Mouse (Mus musculus) limb, embryonic 10.5 days (tissue): Measurements from ENCODE around the gene Spns1. TPM values are rescaled to one million over a fixed set of nuclear protein-coding genes. Genes with fewer than 3 reads are reported as not detected.
"Not testable (repeated sequence)": the region's sequence is repeated elsewhere in the genome, so short reads cannot be mapped to it uniquely, and the experiment has no call there.

Experiments
- DNase-seq: peaks from one replicate; pipeline ENCODE4 v3.0.0-alpha.2; 2017; ENCODE audit warnings: low spot score
- H3K27ac ChIP-seq: fragments of 300-500 bp; sonication (generic); 2 replicates; pipeline ENCODE4 v1.5.1; 2016; ENCODE audit warnings: mild to moderate bottlenecking
- H3K27me3 ChIP-seq: fragments of 300-500 bp; sonication (generic); 2 replicates; pipeline ENCODE4 v1.6.1; 2016; ENCODE audit warnings: low read depth, mild to moderate bottlenecking; ENCODE audit not compliant: poor library complexity, severe bottlenecking
- H3K36me3 ChIP-seq: fragments of 300-500 bp; sonication (generic); 2 replicates; pipeline ENCODE4 v1.6.1; 2016; ENCODE audit warnings: mild to moderate bottlenecking, moderate library complexity
- H3K4me1 ChIP-seq: fragments of 300-500 bp; sonication (generic); 2 replicates; pipeline ENCODE4 v1.6.1; 2016
- H3K4me3 ChIP-seq: fragments of 300-500 bp; sonication (generic); 2 replicates; pipeline ENCODE4 v1.5.1; 2016; ENCODE audit warnings: mild to moderate bottlenecking, moderate library complexity
- H3K9me3 ChIP-seq: fragments of 300-500 bp; sonication (generic); replicated peaks from 2 replicates; pipeline ENCODE4 v1.6.1; 2016; ENCODE audit warnings: mild to moderate bottlenecking
- WGBS: fragments of 180-500 bp; shearing (Covaris S2); methylation state at CpG from one replicate; pipeline ENCODE4 v1.1.7; 2016; 5-methylcytosine and 5-hydroxymethylcytosine counted together
- polyA plus RNA-seq: library from polyadenylated mRNA; unstranded; fragments of >200 nt; fragmentation: Nextera tagmentation; extraction: Ambion mirVana; gene quantifications from 2 replicates; pipeline ENCODE4 v1.2.1, GENCODE M21; 2016

Spns1 gene
- polyA plus RNA-seq = 67.7 and 68.4 TPM in 2 replicates

DNA sequence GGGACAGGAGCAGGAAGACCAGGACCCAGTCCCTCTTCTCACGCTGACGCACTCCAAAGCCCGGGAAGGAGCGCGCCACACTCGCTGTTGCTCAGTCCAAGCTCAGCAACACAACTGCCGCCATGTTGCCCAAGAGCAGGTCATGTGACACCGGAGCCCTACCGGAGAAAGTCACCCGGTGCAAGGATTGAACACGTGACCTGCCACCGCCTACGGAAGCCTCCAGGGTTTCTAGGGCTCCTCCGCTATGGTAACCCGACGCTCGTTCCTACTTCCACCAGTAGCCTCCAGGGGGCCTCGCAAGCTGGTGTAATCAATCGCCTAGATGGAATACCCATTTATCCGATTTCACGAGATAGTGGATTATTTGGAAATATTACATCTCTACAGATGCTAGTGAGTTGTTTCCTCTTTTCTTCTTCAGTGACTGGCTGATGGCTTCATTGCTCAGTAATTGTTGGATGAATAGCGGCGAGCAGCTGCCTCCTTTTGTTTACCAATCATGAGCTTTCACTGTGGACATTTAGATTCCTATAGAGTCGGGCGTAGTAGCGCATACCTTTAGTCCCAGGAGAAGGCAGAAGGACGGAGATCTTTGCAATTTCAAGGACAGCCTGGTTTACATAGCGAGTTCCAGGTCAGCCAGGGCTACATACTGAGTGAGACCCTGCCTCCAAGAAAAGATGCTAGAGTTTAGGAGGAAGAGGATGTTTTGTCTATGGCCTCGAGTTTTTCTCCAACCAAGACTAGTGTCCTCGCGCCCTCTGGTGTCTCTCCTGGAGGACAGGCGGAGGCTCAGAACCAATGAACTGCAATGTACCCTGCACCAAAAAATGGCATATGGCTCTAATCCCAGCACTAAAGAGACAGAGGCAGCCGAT, at the start of gene Spns1:
Spns1 (minus strand) TSS at position 173 of the 881 bp plus-strand sequence.
- under 1% methylated on average over 33 of the region's 33 CpGs for WGBS
- H3K36me3 ChIP-seq = peaks cover 32% of the 10 kb centered on the region
- H3K27ac ChIP-seq = peak within 1 kb of the TSS; percentile 88
- peaks cover 26% of the 10 kb centered on the region for H3K4me1 ChIP-seq
- H3K4me3 ChIP-seq = peak within 1 kb of the TSS; percentile 98
- DNase-seq = peak; percentile 96
- H3K9me3 ChIP-seq = no peaks in the 10 kb centered on the region
- no peaks in the 10 kb centered on the region for H3K27me3 ChIP-seq

DNA sequence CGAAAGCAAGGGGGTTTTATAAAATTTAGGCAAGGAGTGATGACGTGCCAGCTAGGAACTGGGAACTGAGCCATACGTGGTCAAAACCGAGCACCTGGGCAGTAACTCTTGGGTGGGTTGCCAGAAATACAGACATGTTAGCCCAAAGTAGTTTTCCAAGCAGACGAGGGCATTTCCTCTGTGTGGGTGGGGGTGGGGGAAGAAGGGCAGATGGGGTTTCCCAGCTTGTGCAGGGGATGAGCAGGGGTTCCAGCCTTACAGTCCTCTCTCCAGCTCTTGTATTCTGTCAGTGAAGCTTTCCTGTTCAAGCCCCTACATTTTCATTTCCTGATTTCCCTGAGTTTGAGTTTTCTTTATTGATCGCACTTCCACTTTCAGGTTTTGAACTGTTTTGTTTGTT, 46.9 kb upstream of the Spns1 start:
- no peaks in the 10 kb centered on the region for H3K9me3 ChIP-seq
- no peak for DNase-seq
- no peaks in the 10 kb centered on the region for H3K36me3 ChIP-seq
- H3K4me3 ChIP-seq = no peak overlapping the region
- WGBS = 81% methylated on average over 6 of the region's 6 CpGs
- no peak overlapping the region for H3K27ac ChIP-seq
- H3K4me1 ChIP-seq = peaks cover 14% of the 10 kb centered on the region
- no peaks in the 10 kb centered on the region for H3K27me3 ChIP-seq

- H3K4me3 ChIP-seq = no peak overlapping the region
- H3K27ac ChIP-seq = no peak overlapping the region
- DNase-seq = no peak
- peaks cover 10% of the 10 kb centered on the region; the same call in 1 of the 2 replicates for H3K4me1 ChIP-seq
- no peaks in the 10 kb centered on the region for H3K9me3 ChIP-seq
- no peaks in the 10 kb centered on the region for H3K27me3 ChIP-seq
- WGBS = 90% methylated on average over 5 of the region's 5 CpGs
- no peaks in the 10 kb centered on the region for H3K36me3 ChIP-seq
Observed at GRCm38 (mm10) chr7:126421756-126422155, 44.5 kb upstream of the Spns1 start.

DNA sequence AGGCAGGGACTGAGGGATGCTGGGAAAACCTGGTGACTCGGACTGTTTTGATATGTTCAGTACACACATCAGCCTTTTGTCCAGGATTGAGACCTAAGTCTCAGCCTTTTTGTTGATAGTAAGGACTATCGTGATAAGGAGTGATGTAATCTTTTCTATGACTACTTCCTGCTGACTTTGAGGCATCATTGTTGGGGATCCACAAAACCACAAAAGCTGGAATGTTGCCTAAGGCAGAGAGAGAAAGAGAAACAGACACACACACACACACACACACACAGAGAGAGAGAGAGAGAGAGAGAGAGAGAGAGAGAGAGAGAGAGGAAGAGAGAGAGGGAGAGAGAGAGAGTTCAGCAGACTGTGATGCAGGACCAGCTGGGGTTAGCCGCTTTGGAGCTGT, 41.2 kb upstream of the Spns1 start:
- no peak for DNase-seq
- Histone ChIP-seq H3K9me3 (no peaks in the 10 kb centered on the region), H3K27ac (no peak overlapping the region), H3K27me3 (no peaks in the 10 kb centered on the region), H3K4me3 (no peak overlapping the region), H3K36me3 (no peaks in the 10 kb centered on the region), H3K4me1 (peaks cover 15% of the 10 kb centered on the region; the same call in 1 of the 2 replicates)
- WGBS = 85% methylated on average over 3 of the region's 3 CpGs

DNA sequence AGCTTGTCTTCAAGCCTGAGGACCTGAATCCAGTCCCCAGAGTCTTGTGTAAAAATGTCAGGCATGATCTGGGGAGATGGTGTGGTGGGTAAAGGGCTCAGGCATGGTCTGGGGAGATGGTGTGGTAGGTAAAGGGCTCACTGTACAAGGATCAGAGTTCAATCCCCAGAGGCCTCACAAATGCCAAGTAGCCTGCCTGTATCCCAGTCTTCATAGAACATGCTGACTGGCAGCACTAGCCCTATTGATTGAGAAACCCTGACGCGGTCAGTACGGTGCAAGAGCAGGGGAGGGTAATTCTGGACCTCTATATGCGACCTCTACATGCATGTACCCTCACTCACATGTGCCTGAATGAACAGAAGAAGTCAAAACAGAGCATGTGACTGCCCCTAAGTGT, 40.4 kb upstream of the Spns1 start:
- Histone ChIP-seq H3K4me3 (no peak overlapping the region), H3K27ac (no peak overlapping the region)
- WGBS = 95% methylated on average over 4 of the region's 4 CpGs

GRCm38 (mm10) chr7:126417045-126417444, 39.8 kb upstream of the Spns1 start:
- Histone ChIP-seq H3K4me1 (peaks cover 15% of the 10 kb centered on the region; the same call in 1 of the 2 replicates), H3K9me3 (no peaks in the 10 kb centered on the region), H3K27me3 (no peaks in the 10 kb centered on the region), H3K4me3 (no peak overlapping the region), H3K27ac (no peak overlapping the region), H3K36me3 (no peaks in the 10 kb centered on the region)
- WGBS = 66% methylated on average over 8 of the region's 8 CpGs
- no peak for DNase-seq

More for the DNA sequence above, 40.4 kb upstream of the Spns1 start:
- no peaks in the 10 kb centered on the region for H3K27me3 ChIP-seq
- no peaks in the 10 kb centered on the region for H3K9me3 ChIP-seq
- no peaks in the 10 kb centered on the region for H3K36me3 ChIP-seq
- no peak for DNase-seq
- peaks cover 15% of the 10 kb centered on the region; the same call in 1 of the 2 replicates for H3K4me1 ChIP-seq

- no peaks in the 10 kb centered on the region for H3K27me3 ChIP-seq
- H3K36me3 ChIP-seq = no peaks in the 10 kb centered on the region
- DNase-seq = no peak
- H3K27ac ChIP-seq = no peak overlapping the region
- H3K4me1 ChIP-seq = peaks cover 15% of the 10 kb centered on the region; the same call in 1 of the 2 replicates
- no peaks in the 10 kb centered on the region for H3K9me3 ChIP-seq
- 64% methylated on average over 2 of the region's 2 CpGs for WGBS
- no peak overlapping the region for H3K4me3 ChIP-seq
Observed at GRCm38 (mm10) chr7:126416615-126417014, 39.4 kb upstream of the Spns1 start.

GRCm38 (mm10) chr7:126414725-126415124, 37.5 kb upstream of the Spns1 start, which contains the start of gene Cd19:
TSS of gene Cd19 (minus strand) at chr7:126414889.
- H3K27me3 ChIP-seq = no peaks in the 10 kb centered on the region
- H3K36me3 ChIP-seq = no peaks in the 10 kb centered on the region
- peaks cover 15% of the 10 kb centered on the region; the same call in 1 of the 2 replicates for H3K4me1 ChIP-seq
- no peaks in the 10 kb centered on the region for H3K9me3 ChIP-seq
- 89% methylated on average over 6 of the region's 6 CpGs for WGBS
- no peak within 1 kb of the TSS for H3K27ac ChIP-seq
- H3K4me3 ChIP-seq = no peak within 1 kb of the TSS
- DNase-seq = no peak

DNA sequence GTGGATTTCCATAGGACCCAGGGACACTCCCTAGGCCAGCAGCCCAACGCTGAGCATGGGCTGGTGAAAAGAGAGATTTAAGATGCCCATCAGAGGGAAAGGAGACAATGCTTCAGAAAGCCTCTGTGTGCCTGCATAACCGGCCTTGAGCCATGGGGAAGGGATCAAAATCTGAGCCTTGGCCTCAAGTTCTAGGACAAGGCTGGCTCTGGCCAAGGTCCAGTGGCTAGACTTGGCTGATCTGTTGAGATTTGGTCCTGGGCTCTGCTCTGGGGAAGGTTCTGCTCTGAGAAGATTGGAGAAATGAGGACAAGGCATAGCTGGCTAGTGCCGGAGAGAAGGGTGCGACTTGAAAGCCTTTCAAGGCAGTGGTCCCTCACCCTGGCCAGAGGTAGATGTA, 33.8 kb upstream of the Spns1 start:
- Histone ChIP-seq H3K27ac (no peak overlapping the region), H3K4me1 (no peaks in the 10 kb centered on the region), H3K27me3 (no peaks in the 10 kb centered on the region), H3K4me3 (no peak overlapping the region), H3K9me3 (no peaks in the 10 kb centered on the region), H3K36me3 (no peaks in the 10 kb centered on the region)
- WGBS = 93% methylated on average over 4 of the region's 4 CpGs
- no peak for DNase-seq

DNA sequence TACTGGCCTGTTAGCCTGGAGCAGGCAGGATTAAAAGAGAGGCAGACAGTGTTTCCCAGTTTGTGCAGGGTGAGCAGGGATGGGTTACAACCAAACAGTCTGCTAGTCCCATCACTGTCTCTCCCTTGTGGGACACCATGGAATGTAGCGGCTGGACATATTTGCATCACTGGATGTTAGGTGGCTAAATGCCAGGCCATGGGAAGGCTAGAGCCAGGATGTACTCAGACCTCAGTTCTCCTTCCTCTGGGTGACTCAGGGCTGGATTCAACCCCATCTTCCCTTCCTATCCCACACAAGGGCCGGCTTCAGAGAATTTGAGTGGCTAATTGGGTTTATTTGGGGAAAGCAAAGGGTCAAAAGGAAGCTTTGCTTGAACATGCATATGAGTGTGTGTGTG, 31.4 kb upstream of the Spns1 start:
- H3K27ac ChIP-seq = no peak overlapping the region
- no peaks in the 10 kb centered on the region for H3K9me3 ChIP-seq
- WGBS = 91% methylated on average over 2 of the region's 2 CpGs
- DNase-seq = no peak
- no peaks in the 10 kb centered on the region for H3K27me3 ChIP-seq
- H3K4me1 ChIP-seq = no peaks in the 10 kb centered on the region
- no peak overlapping the region for H3K4me3 ChIP-seq
- no peaks in the 10 kb centered on the region for H3K36me3 ChIP-seq

GRCm38 (mm10) chr7:126402518-126402917, 25.3 kb upstream of the Spns1 start:
- not testable (repeated sequence) for DNase-seq, H3K36me3 ChIP-seq, H3K4me3 ChIP-seq, H3K4me1 ChIP-seq, H3K27me3 ChIP-seq, H3K27ac ChIP-seq, H3K9me3 ChIP-seq
- WGBS = 84% methylated on average over 8 of the region's 8 CpGs

DNA sequence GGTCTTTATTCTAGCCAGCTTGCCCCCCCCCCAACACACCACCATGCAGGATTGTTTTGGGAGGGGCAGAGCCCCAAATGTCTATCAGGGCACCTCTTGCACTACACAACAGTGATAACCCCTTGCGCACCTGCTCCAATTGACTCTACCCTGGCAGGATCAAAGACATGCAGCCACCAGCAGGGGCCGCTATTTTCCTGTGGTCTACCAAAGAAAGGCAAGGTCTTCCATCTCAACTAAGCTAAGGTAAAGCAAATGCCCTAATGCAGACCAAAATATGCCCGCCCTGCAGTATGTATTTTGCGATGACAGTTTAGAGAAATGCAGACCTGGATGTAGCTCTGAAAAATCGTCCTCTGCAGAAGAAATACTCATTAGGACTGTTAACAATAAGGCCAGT, 22.3 kb upstream of the Spns1 start:
- WGBS = 11% methylated on average over 5 of the region's 5 CpGs
- Histone ChIP-seq H3K27ac (no peak overlapping the region), H3K9me3 (no peaks in the 10 kb centered on the region), H3K36me3 (no peaks in the 10 kb centered on the region), H3K4me3 (no peak overlapping the region), H3K4me1 (peaks cover 9% of the 10 kb centered on the region), H3K27me3 (no peaks in the 10 kb centered on the region)
- DNase-seq = peak; percentile 88

DNA sequence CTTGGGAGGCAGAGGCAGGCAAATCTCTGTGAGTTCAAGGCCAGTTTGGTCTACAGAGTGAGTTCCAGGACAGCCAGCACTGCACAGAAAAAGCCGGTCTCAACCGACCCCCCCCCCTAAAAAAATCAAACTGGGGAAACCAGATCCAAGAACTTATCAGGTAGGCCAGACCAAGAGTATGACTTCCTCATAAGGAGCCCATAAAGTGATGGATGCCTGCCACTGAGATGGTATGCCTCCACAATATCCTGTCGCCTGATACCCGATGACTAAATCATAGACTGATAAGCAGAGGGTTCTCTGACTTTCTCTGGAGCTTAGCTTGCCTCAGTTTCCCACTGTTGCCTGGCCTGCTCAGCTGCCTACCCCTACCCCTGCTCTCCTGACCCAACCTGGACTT, 20.6 kb upstream of the Spns1 start:
- Histone ChIP-seq H3K4me1 (peaks cover 9% of the 10 kb centered on the region), H3K36me3 (peaks cover 7% of the 10 kb centered on the region), H3K9me3 (no peaks in the 10 kb centered on the region), H3K27me3 (no peaks in the 10 kb centered on the region), H3K27ac (no peak overlapping the region), H3K4me3 (no peak overlapping the region)
- DNase-seq = no peak
- 93% methylated on average over 4 of the region's 4 CpGs for WGBS
